Mouse (Mus musculus) MEL (cell line): ENCODE data around the gene Hmbs. TPM values are rescaled to one million over a fixed set of nuclear protein-coding genes. Genes with fewer than 3 reads are reported as not detected.
"Not testable (repeated sequence)": the region's sequence is repeated elsewhere in the genome, so short reads cannot be mapped to it uniquely, and the experiment has no call there.

Experiments used
- DNase-seq: peaks from one replicate; pipeline ENCODE4 v3.0.0; 2011; ENCODE audit warnings: low read depth, low spot score
- H3K27ac ChIP-seq: 2 replicates; pipeline ENCODE4 v1.5.1; 2012; ENCODE audit warnings: low read depth, mild to moderate bottlenecking, control low read depth, low read length, moderate library complexity; ENCODE audit not compliant: control insufficient read depth
- H3K27me3 ChIP-seq, 2 experiments: fragments of 150-350 bp in 1 of 2; sonication (generic) in 1 of 2; 2 replicates each; pipeline ENCODE4 v1.6.1; 2012; ENCODE audit warnings: low read length in 2 of 2, mild to moderate bottlenecking in 2 of 2, improper control_type of control experiment in 1 of 2, moderate library complexity in 1 of 2; ENCODE audit not compliant: insufficient read depth in 2 of 2, control insufficient read depth in 1 of 2
- H3K36me3 ChIP-seq, 2 experiments: 2 replicates each; pipeline ENCODE4 v1.6.1; 2012 to 2014; ENCODE audit warnings: low read length in 2 of 2, improper control_type of control experiment in 1 of 2, inconsistent platforms in 1 of 2, mild to moderate bottlenecking in 1 of 2; ENCODE audit not compliant: insufficient read depth in 2 of 2, control insufficient read depth in 1 of 2
- H3K4me1 ChIP-seq, 2 experiments: fragments of 150-350 bp in 1 of 2; sonication (generic) in 1 of 2; 2 replicates each; pipeline ENCODE4 v1.6.1; 2012; ENCODE audit warnings: low read length in 2 of 2, improper control_type of control experiment in 1 of 2, mild to moderate bottlenecking in 1 of 2; ENCODE audit not compliant: insufficient read depth in 2 of 2, control insufficient read depth in 1 of 2
- H3K4me3 ChIP-seq, 2 experiments: fragments of 150-350 bp in 1 of 2; sonication (generic) in 1 of 2; 2 replicates each; pipeline ENCODE4 v1.5.1; 2012; ENCODE audit warnings: low read depth in 2 of 2, low read length in 2 of 2, mild to moderate bottlenecking in 2 of 2, moderate library complexity in 2 of 2, control low read depth in 1 of 2, improper control_type of control experiment in 1 of 2; ENCODE audit not compliant: control insufficient read depth in 1 of 2, insufficient read depth in 1 of 2
- H3K79me2 ChIP-seq: 2 replicates; pipeline ENCODE4 v1.6.1; 2012; ENCODE audit warnings: mild to moderate bottlenecking, low read length, moderate library complexity; ENCODE audit not compliant: control insufficient read depth, poor library complexity, insufficient read depth
- H3K9ac ChIP-seq: 2 replicates; pipeline ENCODE4 v1.6.1; 2012; ENCODE audit warnings: low read depth, mild to moderate bottlenecking, control low read depth, low read length, moderate library complexity; ENCODE audit not compliant: control insufficient read depth, poor library complexity, severe bottlenecking
- H3K9me3 ChIP-seq: fragments of 150-350 bp; sonication (generic); replicated peaks from 2 replicates; pipeline ENCODE4 v1.6.1; 2012; ENCODE audit warnings: mild to moderate bottlenecking, low read length, improper control_type of control experiment, moderate library complexity; ENCODE audit not compliant: insufficient read depth
- CTCF ChIP-seq, 3 experiments: IDR thresholded peaks in 2 of 3; conservative IDR thresholded peaks in 1 of 3; 2 replicates each; pipeline ENCODE4 v1.5.1; 2011 to 2012; ENCODE audit warnings: low read length in 3 of 3, low read depth in 2 of 3, mild to moderate bottlenecking in 2 of 3, improper control_type of control experiment in 1 of 3, inconsistent platforms in 1 of 3, mixed read lengths in 1 of 3, moderate library complexity in 1 of 3; ENCODE audit not compliant: control insufficient read depth in 1 of 3, insufficient read depth in 1 of 3, poor library complexity in 1 of 3, severe bottlenecking in 1 of 3
- ELF1 ChIP-seq: IDR thresholded peaks from 2 replicates; pipeline ENCODE4 v1.6.1; 2014; ENCODE audit warnings: low read depth, mild to moderate bottlenecking, inconsistent platforms, low read length, improper control_type of control experiment, moderate library complexity
- GATA1 ChIP-seq: IDR thresholded peaks from 2 replicates; pipeline ENCODE4 v1.6.1; 2011; ENCODE audit warnings: low read depth, low read length, improper control_type of control experiment
- MAX ChIP-seq: IDR thresholded peaks from 2 replicates; pipeline ENCODE4 v1.6.1; 2011; ENCODE audit warnings: low read length, improper control_type of control experiment
- MAZ ChIP-seq: IDR thresholded peaks from 2 replicates; pipeline ENCODE4 v1.6.1; 2012; ENCODE audit warnings: low read depth, mild to moderate bottlenecking, inconsistent platforms, low read length, improper control_type of control experiment
- MXI1 ChIP-seq: IDR thresholded peaks from 2 replicates; pipeline ENCODE4 v1.6.1; 2011; ENCODE audit warnings: mild to moderate bottlenecking, low read depth, low read length, improper control_type of control experiment
- MYC ChIP-seq: IDR thresholded peaks from 2 replicates; pipeline ENCODE4 v1.6.1; 2011; ENCODE audit warnings: low read depth, mild to moderate bottlenecking, low read length, improper control_type of control experiment, moderate library complexity
- NELFE ChIP-seq: IDR thresholded peaks from 2 replicates; pipeline ENCODE4 v1.6.1; 2011; ENCODE audit warnings: low read depth, low read length, improper control_type of control experiment
- NRF1 ChIP-seq: IDR thresholded peaks from 2 replicates; pipeline ENCODE4 v1.6.1; 2014; ENCODE audit warnings: low read depth, mild to moderate bottlenecking, inconsistent platforms, low read length, improper control_type of control experiment, moderate library complexity; ENCODE audit not compliant: poor library complexity, insufficient read depth, severe bottlenecking
- POLR2AphosphoS2 ChIP-seq: IDR thresholded peaks from 2 replicates; pipeline ENCODE4 v1.6.1; 2011; ENCODE audit warnings: low read length, improper control_type of control experiment
- RAD21 ChIP-seq: IDR thresholded peaks from 2 replicates; pipeline ENCODE4 v1.6.1; 2011; ENCODE audit warnings: mild to moderate bottlenecking, low read depth, low read length, improper control_type of control experiment
- SIN3A ChIP-seq: IDR thresholded peaks from 2 replicates; pipeline ENCODE4 v1.6.1; 2012; ENCODE audit warnings: low read length, improper control_type of control experiment, inconsistent platforms
- SMC3 ChIP-seq: IDR thresholded peaks from 2 replicates; pipeline ENCODE4 v1.6.1; 2011; ENCODE audit warnings: low read depth, low read length, improper control_type of control experiment
- TBP ChIP-seq: IDR thresholded peaks from 2 replicates; pipeline ENCODE4 v1.8.0; 2011; ENCODE audit warnings: low read depth, low read length, improper control_type of control experiment
- TCF12 ChIP-seq: IDR thresholded peaks from 2 replicates; pipeline ENCODE4 v1.6.1; 2014; ENCODE audit warnings: low read depth, mild to moderate bottlenecking, inconsistent platforms, low read length, improper control_type of control experiment, moderate library complexity
- USF1 ChIP-seq: IDR thresholded peaks from 2 replicates; pipeline ENCODE4 v1.6.1; 2014; ENCODE audit warnings: low read depth, mild to moderate bottlenecking, inconsistent platforms, low read length, improper control_type of control experiment, moderate library complexity
- ZC3H11A ChIP-seq: IDR thresholded peaks from 2 replicates; pipeline ENCODE4 v1.6.1; 2012; ENCODE audit warnings: low read depth, mild to moderate bottlenecking, inconsistent platforms, low read length, improper control_type of control experiment
- ZKSCAN1 ChIP-seq: IDR thresholded peaks from 2 replicates; pipeline ENCODE4 v1.6.1; 2012; ENCODE audit warnings: low read depth, mild to moderate bottlenecking, inconsistent platforms, low read length, improper control_type of control experiment, moderate library complexity
- ZNF384 ChIP-seq: IDR thresholded peaks from 2 replicates; pipeline ENCODE4 v1.6.1; 2012; ENCODE audit warnings: low read depth, mild to moderate bottlenecking, inconsistent platforms, low read length, improper control_type of control experiment
- polyA plus RNA-seq, 2 experiments: library from polyadenylated mRNA; stranded (reverse) in 1 of 2; unstranded in 1 of 2; fragments of >175 nt in 1 of 2; fragments of >200 nt in 1 of 2; gene quantifications; 2 replicates each; pipeline versions ENCODE4 v1.2.1 to v1.2.4; 2012; ENCODE audit warnings: low replicate concordance in 2 of 2, low read depth in 1 of 2; ENCODE audit not compliant: insufficient read length in 2 of 2, insufficient read depth in 1 of 2, missing spikeins in 1 of 2
- total RNA-seq: library from RNA; depleted of rRNA; stranded (reverse); fragments of 300-350 nt; gene quantifications from 2 replicates; pipeline ENCODE4 v1.2.3, GENCODE M21; 2012

Hmbs gene
- total and polyA plus RNA-seq, 3 experiments = 138 to 145 TPM; not detected in 1

DNA sequence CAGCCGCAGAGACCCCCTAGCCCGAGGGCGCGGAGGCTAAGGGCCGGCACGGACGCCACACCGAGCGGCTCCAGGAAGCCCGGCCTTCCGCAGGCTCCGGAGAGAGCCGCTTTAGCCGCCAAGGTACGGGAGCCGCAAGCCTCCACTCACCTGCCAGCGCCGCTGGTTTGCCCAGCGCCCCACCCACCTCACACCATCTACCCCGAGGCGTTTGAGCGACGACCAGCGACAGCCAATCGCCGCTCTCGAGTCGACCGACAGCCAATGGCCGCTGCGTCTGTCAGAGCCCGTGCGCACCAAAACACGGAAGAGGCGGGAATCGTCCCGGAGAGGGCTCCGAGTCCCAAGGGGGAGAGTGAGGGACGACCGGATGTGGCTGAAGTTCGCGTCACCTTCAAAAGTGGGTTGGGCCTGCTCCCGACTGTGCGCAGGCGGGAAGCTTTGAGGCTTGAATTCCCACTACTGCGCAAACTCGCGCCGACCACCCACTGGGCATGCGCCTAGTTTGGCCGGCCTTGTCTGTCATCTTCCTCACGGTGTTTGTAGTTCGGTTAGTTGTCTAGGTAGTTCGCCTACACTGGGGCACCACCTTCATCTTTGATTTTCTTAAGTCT, 38.5 kb downstream of the Hmbs start, which contains the start of gene Hinfp (continued):
- TF ChIP-seq ZKSCAN1 (peak; percentile 88), SIN3A (peak; percentile 100), GATA1 (no peak)

DNA sequence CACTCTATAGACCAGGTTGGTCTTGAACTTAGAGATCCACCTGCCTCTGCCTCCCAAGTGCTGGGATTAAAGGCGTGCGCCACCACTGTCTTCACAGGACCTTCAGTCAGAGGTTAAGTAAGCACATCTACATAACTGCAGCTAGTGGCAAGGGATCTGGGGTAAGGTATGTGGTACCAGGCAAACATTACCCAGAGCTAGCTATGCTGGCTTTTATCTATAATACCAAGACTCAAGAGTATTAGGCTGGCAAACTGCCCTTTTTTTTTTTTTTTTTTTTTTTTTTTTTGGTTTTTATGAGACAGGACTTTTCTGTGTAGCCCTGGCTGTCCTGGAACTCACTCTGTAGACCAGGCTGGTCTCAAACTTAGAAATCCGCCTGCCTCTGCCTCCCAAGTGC, 44.0 kb downstream of the Hmbs start:
- H3K27ac ChIP-seq, H3K79me2 ChIP-seq, H3K9ac ChIP-seq, H3K36me3 ChIP-seq, H3K27me3 ChIP-seq, H3K4me3 ChIP-seq, H3K4me1 ChIP-seq, H3K9me3 ChIP-seq: not testable (repeated sequence)
- DNase-seq = peak; percentile 24
- peak; percentile 83 for TF ChIP-seq ZNF384

DNA sequence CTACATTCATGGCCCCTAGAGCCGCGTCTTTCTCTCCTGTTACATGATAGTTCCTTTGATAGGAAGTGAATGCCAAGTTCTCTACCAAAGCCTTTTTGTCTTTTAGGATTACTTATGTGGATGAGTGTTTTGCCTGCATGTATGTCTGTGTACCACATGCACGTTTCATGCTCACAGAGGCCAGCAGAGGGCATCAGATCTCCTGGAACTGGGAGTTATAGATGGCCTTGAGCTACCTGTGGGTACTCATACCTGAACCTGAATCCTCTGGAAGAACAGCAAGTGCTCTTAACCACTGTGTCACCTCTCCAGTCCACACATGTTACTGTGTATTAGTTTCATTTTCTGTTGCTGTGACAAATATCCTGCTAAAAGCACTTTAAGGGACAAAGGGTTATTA, 51.5 kb downstream of the Hmbs start:
- H3K9ac ChIP-seq = no peak overlapping the region
- TF ChIP-seq CTCF (IDR thresholded peaks at IDR 0.05 in 2 of 3, conservative IDR thresholded peaks at IDR 0.05 in 1 of 3; ENCODE audit: control insufficient read depth in 1 of 3, insufficient read depth in 1 of 3, low read depth in 2 of 3, low read length in 3 of 3, poor library complexity in 1 of 3, severe bottlenecking in 1 of 3) = peak; percentile 68 to 73 (median 68)
- no peak for TF ChIP-seq ZC3H11A
- no peak for TF ChIP-seq ELF1
- TF ChIP-seq MXI1 = 0 out of 2 replicates have a peak, but pooled peaks have one; percentile 30
- TF ChIP-seq TBP = no peak
- TF ChIP-seq SMC3 = peak; percentile 63
- no peak for TF ChIP-seq POLR2AphosphoS2
- TF ChIP-seq TCF12 = no peak
- no peak for TF ChIP-seq MAX
- 0 out of 2 replicates have a peak, but pooled peaks have one; percentile 27 for TF ChIP-seq SIN3A
- 0 out of 2 replicates have a peak, but pooled peaks have one; percentile 40 for TF ChIP-seq MYC
- TF ChIP-seq MAZ = no peak
- 0 out of 2 replicates have a peak, but pooled peaks have one; percentile 6 for TF ChIP-seq USF1
- TF ChIP-seq NELFE = no peak
- TF ChIP-seq RAD21 = peak; percentile 48
- no peak for TF ChIP-seq NRF1
- no peak overlapping the region for H3K4me3 ChIP-seq
- no peaks in the 10 kb centered on the region for H3K27me3 ChIP-seq
- peaks cover 6 to 9% of the 10 kb centered on the region in 2 experiments for H3K36me3 ChIP-seq
- H3K79me2 ChIP-seq = peaks cover 2% of the 10 kb centered on the region; the same call in 1 of the 2 replicates
- H3K27ac ChIP-seq = no peak overlapping the region
- peak; percentile 57 for DNase-seq
- H3K9me3 ChIP-seq = no peaks in the 10 kb centered on the region
- H3K4me1 ChIP-seq = peaks cover 6 to 7% of the 10 kb centered on the region in 2 experiments; a peak in 3 of 4 replicates
